8 mouse cellular contexts compared by ENCODE assay signal in genomic region chr4:103120028-103120384, GRCm38 (mm10). TPM values are rescaled to one million over a fixed set of nuclear protein-coding genes. Genes with fewer than 3 reads are reported as not detected.
DNase-seq lines count a peak whose midpoint lies in the region; ATAC-seq and TF ChIP-seq lines count a peak whose summit lies in the region.

No protein-coding gene starts in this region.

- H3K4me2 ChIP-seq in intestine, postnatal 0 days (replicated peaks; ENCODE audit: low read depth), result peak overlapping the region; percentile 67
- peak overlapping the region; percentile 89 for H3K4me2 ChIP-seq in neural tube, embryonic 15.5 days

- no peaks in the 10 kb centered on the region for H3K9me3 ChIP-seq in megakaryocyte, embryonic 14.5 days
- H3K9me3 ChIP-seq in intestine, postnatal 0 days (ENCODE audit: control insufficient read depth), result no peaks in the 10 kb centered on the region
- no peaks in the 10 kb centered on the region for H3K9me3 ChIP-seq in neural tube, embryonic 15.5 days (replicated peaks)

- peaks cover 20% of the 10 kb centered on the region for H3K36me3 ChIP-seq in megakaryocyte, embryonic 14.5 days (replicated peaks; ENCODE audit: low read length)
- peaks cover 5% of the 10 kb centered on the region for H3K36me3 ChIP-seq in intestine, postnatal 0 days (ENCODE audit: control insufficient read depth, insufficient read depth)
- peaks cover 5% of the 10 kb centered on the region for H3K36me3 ChIP-seq in neural tube, embryonic 15.5 days

- H3K9ac ChIP-seq in intestine, postnatal 0 days (ENCODE audit: low read depth, low read length), result peak overlapping the region; percentile 99
- peak overlapping the region; percentile 68 for H3K9ac ChIP-seq in neural tube, embryonic 15.5 days (replicated peaks)

- no peak for ATAC-seq in megakaryocyte, adult 5-6 weeks (ENCODE audit: poor library complexity, severe bottlenecking)
- ATAC-seq in intestine, postnatal 0 days, result no peak
- no peak for ATAC-seq in neural tube, embryonic 15.5 days (ENCODE audit: low FRiP score)

- H3K4me3 ChIP-seq in megakaryocyte, embryonic 14.5 days (replicated peaks), result peak overlapping the region; percentile 94
- H3K4me3 ChIP-seq in intestine, postnatal 0 days (ENCODE audit: low read depth, low read length), result peak overlapping the region; percentile 88
- peak overlapping the region; percentile 87 for H3K4me3 ChIP-seq in neural tube, embryonic 15.5 days (replicated peaks)

- peak overlapping the region; percentile 99 for H3K27ac ChIP-seq in intestine, postnatal 0 days (ENCODE audit: low read depth, low read length)
- peak overlapping the region; percentile 88 for H3K27ac ChIP-seq in neural tube, embryonic 15.5 days (replicated peaks)

- 11% methylated on average over 4 of the region's 4 CpGs for whole genome bisulfite sequencing in intestine, postnatal 0 days
- WGBS in neural tube, embryonic 15.5 days, result 16% methylated on average over 4 of the region's 4 CpGs

- DNase-seq in embryo, embryonic 11.5 days (ENCODE audit: low read depth, low spot score), result peak; percentile 9
- no peak for DNase-seq in cerebellum, adult 11 months
- no peak for DNase-seq in spleen, postnatal 36 days (ENCODE audit: low spot score in 2 of 2)
- no peak for DNase-seq in adrenal gland, postnatal 36 days

- H3K27me3 ChIP-seq in megakaryocyte, embryonic 14.5 days (replicated peaks), result no peaks in the 10 kb centered on the region
- no peaks in the 10 kb centered on the region for H3K27me3 ChIP-seq in intestine, postnatal 0 days (replicated peaks; ENCODE audit: control insufficient read depth, insufficient read depth, low read length)
- no peaks in the 10 kb centered on the region for H3K27me3 ChIP-seq in neural tube, embryonic 15.5 days (replicated peaks)

- no peak for TF ChIP-seq CTCF in intestine, postnatal 0 days (IDR thresholded peaks at IDR 0.05; ENCODE audit: low read depth)

- H3K4me1 ChIP-seq in megakaryocyte, embryonic 14.5 days, result peaks cover 45% of the 10 kb centered on the region
- peaks cover 9% of the 10 kb centered on the region; the same call in 1 of the 2 replicates for H3K4me1 ChIP-seq in intestine, postnatal 0 days (replicated peaks; ENCODE audit: control insufficient read depth, insufficient read depth, low read length)
- H3K4me1 ChIP-seq in neural tube, embryonic 15.5 days, result peaks cover 31% of the 10 kb centered on the region

RNA-seq across cellular contexts. Expression of gene Wdr78, which starts 5.7 kb away (rescaled TPM):
- 0.43 and 0.47 TPM in 2 replicates for polyA plus RNA-seq in megakaryocyte, embryonic 14.5 days (2012; ENCODE audit: insufficient read depth, low replicate concordance)
- total RNA-seq in megakaryocyte, adult 5-6 weeks (2015), result 0.80 and 2.6 TPM in 2 replicates
- total RNA-seq in megakaryocyte, adult 5-6 weeks (2017), result 0.28 and 0.92 TPM in 2 replicates
- polyA plus RNA-seq in intestine, postnatal 0 days (2015; fragmentation: Nextera tagmentation; extraction: Ambion mirVana), result 0.30 and 0.37 TPM in 2 replicates
- 4.3 and 4.8 TPM in 2 replicates for polyA plus RNA-seq in neural tube, embryonic 15.5 days (2015; fragmentation: Nextera tagmentation; extraction: Ambion mirVana)
- total RNA-seq in adrenal gland, postnatal 36 days (2021), result 1 to 10 TPM; 4.0 to 6.9 TPM

RNA-seq across cellular contexts. Expression of gene Mier1, which starts 5.8 kb away (rescaled TPM):
- 1.2 and 2.3 TPM in 2 replicates for polyA plus RNA-seq in megakaryocyte, embryonic 14.5 days (2012; ENCODE audit: insufficient read depth, low replicate concordance)
- 79.4 and 82.5 TPM in 2 replicates for total RNA-seq in megakaryocyte, adult 5-6 weeks (2015)
- total RNA-seq in megakaryocyte, adult 5-6 weeks (2017), result 89.2 and 100 TPM in 2 replicates
- 29.5 and 37.3 TPM in 2 replicates for polyA plus RNA-seq in intestine, postnatal 0 days (2015; fragmentation: Nextera tagmentation; extraction: Ambion mirVana)
- 31.2 and 36.6 TPM in 2 replicates for polyA plus RNA-seq in neural tube, embryonic 15.5 days (2015; fragmentation: Nextera tagmentation; extraction: Ambion mirVana)
- 10 to 100 TPM; 57.0 to 59.2 TPM for total RNA-seq in adrenal gland, postnatal 36 days (2021)
